Mouse (Mus musculus): ENCODE measurements around the gene Slc27a2.
"Not testable (repeated sequence)": the region's sequence is repeated elsewhere in the genome, so short reads cannot be mapped to it uniquely, and the experiment has no call there.

The Slc27a2 gene

GRCm38 (mm10) chr2:126552357-126553290 is at the start of gene Slc27a2:
Gene Slc27a2, plus strand, starts transcription at chr2:126552407.
- peak; percentile 17 to 34 for DNase-seq

GRCm38 (mm10) chr2:126505156-126505555 is 47.1 kb upstream of the Slc27a2 start:
- no peak for DNase-seq

- DNase-seq, result no peak
Measured at GRCm38 (mm10) chr2:126507477-126507876, 44.7 kb upstream of the Slc27a2 start.

- no peak for DNase-seq
Measured at GRCm38 (mm10) chr2:126508228-126508627, 44.0 kb upstream of the Slc27a2 start.

- no peak for DNase-seq
Measured at GRCm38 (mm10) chr2:126515069-126515826, 37.0 kb upstream of the Slc27a2 start.

- DNase-seq, result no peak
Measured at GRCm38 (mm10) chr2:126519872-126520581, 32.2 kb upstream of the Slc27a2 start.

GRCm38 (mm10) chr2:126520828-126521227 is 31.4 kb upstream of the Slc27a2 start:
- no peak for DNase-seq

- DNase-seq, result no peak
Measured at GRCm38 (mm10) chr2:126521471-126521870, 30.7 kb upstream of the Slc27a2 start.

GRCm38 (mm10) chr2:126522056-126522455 is 30.2 kb upstream of the Slc27a2 start:
- DNase-seq, result no peak

- DNase-seq, result not testable (repeated sequence)
Measured at GRCm38 (mm10) chr2:126523101-126523745, 29.0 kb upstream of the Slc27a2 start.

GRCm38 (mm10) chr2:126524271-126524670 is 27.9 kb upstream of the Slc27a2 start:
- no peak for DNase-seq

GRCm38 (mm10) chr2:126527461-126527860 is 24.7 kb upstream of the Slc27a2 start:
- DNase-seq, result no peak

GRCm38 (mm10) chr2:126530581-126530980 is 21.6 kb upstream of the Slc27a2 start:
- no peak for DNase-seq

GRCm38 (mm10) chr2:126537654-126538053 is 14.6 kb upstream of the Slc27a2 start:
- DNase-seq, result no peak

GRCm38 (mm10) chr2:126540390-126540925 is 11.7 kb upstream of the Slc27a2 start:
- DNase-seq, result no peak

GRCm38 (mm10) chr2:126542211-126542610 is 10.0 kb upstream of the Slc27a2 start:
- no peak for DNase-seq

- DNase-seq, result no peak
Measured at GRCm38 (mm10) chr2:126545297-126545696, 6.9 kb upstream of the Slc27a2 start.

GRCm38 (mm10) chr2:126546392-126546791 is 5.8 kb upstream of the Slc27a2 start:
- DNase-seq, result no peak

- no peak for DNase-seq
Measured at GRCm38 (mm10) chr2:126549681-126550080, 2.5 kb upstream of the Slc27a2 start.

GRCm38 (mm10) chr2:126551244-126551890 is 840 bp upstream of the Slc27a2 start:
- no peak for DNase-seq

- DNase-seq, result no peak
Measured at GRCm38 (mm10) chr2:126551896-126552295, 311 bp upstream of the Slc27a2 start.

GRCm38 (mm10) chr2:126553291-126553639 is 1.1 kb downstream of the Slc27a2 start:
- no peak for DNase-seq
